Mouse (Mus musculus) retina, postnatal 1 day (tissue): ENCODE measurements around the gene Fgd5.
"Not testable (repeated sequence)": the region's sequence is repeated elsewhere in the genome, so short reads cannot be mapped to it uniquely, and the experiment has no call there.

Experiments
- DNase-seq: peaks from one replicate; pipeline ENCODE4 v3.0.0-alpha.2; 2012

The Fgd5 gene

GRCm38 (mm10) chr6:91978371-91979300, at the start of gene Fgd5:
Gene Fgd5 (plus strand): TSS chr6:91978878.
- DNase-seq, result peak; percentile 69

GRCm38 (mm10) chr6:91931231-91931630, 47.4 kb upstream of the Fgd5 start:
- DNase-seq, result no peak

GRCm38 (mm10) chr6:91938491-91938890, 40.2 kb upstream of the Fgd5 start:
- no peak for DNase-seq

GRCm38 (mm10) chr6:91948426-91948825, 30.3 kb upstream of the Fgd5 start:
- no peak for DNase-seq

- DNase-seq, result not testable (repeated sequence)
These were observed 20.7 kb upstream of the Fgd5 start for GRCm38 (mm10) chr6:91958015-91958414.

- no peak for DNase-seq
These were observed 18.5 kb upstream of the Fgd5 start for GRCm38 (mm10) chr6:91960028-91960811.

GRCm38 (mm10) chr6:91963429-91963828, 15.2 kb upstream of the Fgd5 start:
- DNase-seq, result no peak

- DNase-seq, result no peak
These were observed 13.6 kb upstream of the Fgd5 start for GRCm38 (mm10) chr6:91965060-91965459.

GRCm38 (mm10) chr6:91966006-91966405, 12.7 kb upstream of the Fgd5 start:
- no peak for DNase-seq

- DNase-seq, result peak; percentile 49
These were observed 6.5 kb upstream of the Fgd5 start for GRCm38 (mm10) chr6:91972201-91972646.

- no peak for DNase-seq
These were observed 4.7 kb upstream of the Fgd5 start for GRCm38 (mm10) chr6:91973972-91974371.

- DNase-seq, result no peak
These were observed 771 bp downstream of the Fgd5 start for GRCm38 (mm10) chr6:91979301-91979996.

GRCm38 (mm10) chr6:91980011-91980410, 1.3 kb downstream of the Fgd5 start:
- DNase-seq, result no peak

GRCm38 (mm10) chr6:91990101-91990500, 11.4 kb downstream of the Fgd5 start:
- DNase-seq, result no peak

- no peak for DNase-seq
These were observed 14.1 kb downstream of the Fgd5 start for GRCm38 (mm10) chr6:91992823-91993222.

- no peak for DNase-seq
These were observed 15.3 kb downstream of the Fgd5 start for GRCm38 (mm10) chr6:91993795-91994505.

- DNase-seq, result no peak
These were observed 17.4 kb downstream of the Fgd5 start for GRCm38 (mm10) chr6:91996072-91996471.

GRCm38 (mm10) chr6:92002558-92003285, 24.0 kb downstream of the Fgd5 start:
- no peak for DNase-seq

- DNase-seq, result no peak
These were observed 25.0 kb downstream of the Fgd5 start for GRCm38 (mm10) chr6:92003646-92004045.

GRCm38 (mm10) chr6:92004137-92004805, 25.6 kb downstream of the Fgd5 start:
- DNase-seq, result peak; percentile 44

GRCm38 (mm10) chr6:92004806-92005205, 26.1 kb downstream of the Fgd5 start:
- DNase-seq, result no peak
